Mouse (Mus musculus): ENCODE results near the gene Nrtn.

GRCm38 (mm10) chr17:56715914-56716654 is 41.2 kb downstream of the Nrtn start:
- TF ChIP-seq CTCF (IDR thresholded peaks at IDR 0.05; ENCODE audit: borderline replicate concordance, insufficient read depth, low read length) (no peak), POLR2A (IDR thresholded peaks at IDR 0.05; ENCODE audit: low read depth, low read length) (no peak; the same call in 1 of the 2 replicates)
